Mouse (Mus musculus): ENCODE measurements around the gene Hnrnpab.

Gene Hnrnpab

GRCm38 (mm10) chr11:51577587-51577986 is 29.1 kb downstream of the Hnrnpab start:
- no peak for DNase-seq (ENCODE audit: extremely low read depth, low read depth, low spot score)

GRCm38 (mm10) chr11:51576454-51576853 is 30.2 kb downstream of the Hnrnpab start:
- DNase-seq (ENCODE audit: extremely low read depth, low read depth, low spot score): no peak

- DNase-seq (ENCODE audit: extremely low read depth, low read depth, low spot score): no peak
These were observed 37.8 kb downstream of the Hnrnpab start for GRCm38 (mm10) chr11:51568801-51569200.

- no peak for DNase-seq (ENCODE audit: extremely low read depth, low read depth, low spot score)
These were observed 40.7 kb downstream of the Hnrnpab start for GRCm38 (mm10) chr11:51565951-51566350.

- no peak for DNase-seq (ENCODE audit: extremely low read depth, low read depth, low spot score)
These were observed 41.6 kb downstream of the Hnrnpab start for GRCm38 (mm10) chr11:51565062-51565461.

- no peak for DNase-seq (ENCODE audit: extremely low read depth, low read depth, low spot score)
These were observed 43.4 kb downstream of the Hnrnpab start for GRCm38 (mm10) chr11:51563276-51563675.

GRCm38 (mm10) chr11:51555066-51555465 is 51.6 kb downstream of the Hnrnpab start:
- no peak for DNase-seq (ENCODE audit: extremely low read depth, low read depth, low spot score)

GRCm38 (mm10) chr11:51554590-51554989 is 52.1 kb downstream of the Hnrnpab start:
- DNase-seq (ENCODE audit: extremely low read depth, low read depth, low spot score): no peak

GRCm38 (mm10) chr11:51552091-51552490 is 54.6 kb downstream of the Hnrnpab start:
- no peak for DNase-seq (ENCODE audit: extremely low read depth, low read depth, low spot score)

GRCm38 (mm10) chr11:51551253-51551652 is 55.4 kb downstream of the Hnrnpab start:
- DNase-seq (ENCODE audit: extremely low read depth, low read depth, low spot score): no peak
